Mouse (Mus musculus): ENCODE measurements at regions not wholly inside any gene's neighbourhood (a gene's known extent, or its start where the extent isn't known, plus 50 kb on each side); places are given as distances from the start of the nearest gene placed in this dataset.
"Not testable (repeated sequence)": the region's sequence is repeated elsewhere in the genome, so short reads cannot be mapped to it uniquely, and the experiment has no call there.

- not testable (repeated sequence) for DNase-seq (ENCODE audit: low read depth, low spot score)
Observed at GRCm38 (mm10) chr8:20495542-20495941, 119.2 kb upstream of the Gm21119 start.

DNA sequence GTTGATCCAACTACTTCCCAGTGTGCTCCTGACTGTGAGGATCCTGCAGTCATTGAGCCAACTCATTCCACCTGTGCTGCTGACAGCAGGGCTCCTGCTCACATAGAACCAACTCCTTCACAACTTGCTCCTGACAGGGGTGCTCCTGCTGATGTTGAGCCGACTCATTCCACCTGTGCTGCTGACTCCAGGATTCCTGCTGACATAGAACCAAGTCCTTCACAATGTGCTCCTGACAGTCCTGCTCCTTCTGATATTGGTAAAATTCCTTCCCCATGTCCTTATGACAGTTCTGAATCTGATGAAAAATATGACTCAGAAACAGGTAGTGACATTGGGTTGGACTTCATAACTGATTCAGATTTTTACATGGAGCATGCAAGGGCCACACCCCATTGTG lies 100.8 kb upstream of the Gm21119 start:
- not testable (repeated sequence) for DNase-seq (ENCODE audit: low read depth, low spot score)

- DNase-seq (ENCODE audit: low read depth, low spot score), result not testable (repeated sequence)
Observed at GRCm38 (mm10) chr8:20516324-20516830, 98.3 kb upstream of the Gm21119 start.

GRCm38 (mm10) chr8:20517551-20517950 lies 97.2 kb upstream of the Gm21119 start:
- DNase-seq (ENCODE audit: low read depth, low spot score), result not testable (repeated sequence)

- DNase-seq (ENCODE audit: low read depth, low spot score), result not testable (repeated sequence)
Observed at GRCm38 (mm10) chr8:20524539-20524938, 90.2 kb upstream of the Gm21119 start.

GRCm38 (mm10) chr8:20529048-20529447 lies 85.7 kb upstream of the Gm21119 start:
- not testable (repeated sequence) for DNase-seq (ENCODE audit: low read depth, low spot score)

GRCm38 (mm10) chr8:20539031-20539430 lies 75.7 kb upstream of the Gm21119 start:
- DNase-seq (ENCODE audit: low read depth, low spot score), result not testable (repeated sequence)

- DNase-seq (ENCODE audit: low read depth, low spot score), result not testable (repeated sequence)
Observed at GRCm38 (mm10) chr8:20544084-20544483, 70.6 kb upstream of the Gm21119 start.

- DNase-seq (ENCODE audit: low read depth, low spot score), result not testable (repeated sequence)
Observed at GRCm38 (mm10) chr8:20545347-20545746, 69.4 kb upstream of the Gm21119 start.

GRCm38 (mm10) chr8:20546401-20546800 lies 68.3 kb upstream of the Gm21119 start:
- DNase-seq (ENCODE audit: low read depth, low spot score), result not testable (repeated sequence)

- peak; percentile 56 for DNase-seq (ENCODE audit: low read depth, low spot score)
Observed at GRCm38 (mm10) chr8:20550054-20550778, 64.5 kb upstream of the Gm21119 start.

DNA sequence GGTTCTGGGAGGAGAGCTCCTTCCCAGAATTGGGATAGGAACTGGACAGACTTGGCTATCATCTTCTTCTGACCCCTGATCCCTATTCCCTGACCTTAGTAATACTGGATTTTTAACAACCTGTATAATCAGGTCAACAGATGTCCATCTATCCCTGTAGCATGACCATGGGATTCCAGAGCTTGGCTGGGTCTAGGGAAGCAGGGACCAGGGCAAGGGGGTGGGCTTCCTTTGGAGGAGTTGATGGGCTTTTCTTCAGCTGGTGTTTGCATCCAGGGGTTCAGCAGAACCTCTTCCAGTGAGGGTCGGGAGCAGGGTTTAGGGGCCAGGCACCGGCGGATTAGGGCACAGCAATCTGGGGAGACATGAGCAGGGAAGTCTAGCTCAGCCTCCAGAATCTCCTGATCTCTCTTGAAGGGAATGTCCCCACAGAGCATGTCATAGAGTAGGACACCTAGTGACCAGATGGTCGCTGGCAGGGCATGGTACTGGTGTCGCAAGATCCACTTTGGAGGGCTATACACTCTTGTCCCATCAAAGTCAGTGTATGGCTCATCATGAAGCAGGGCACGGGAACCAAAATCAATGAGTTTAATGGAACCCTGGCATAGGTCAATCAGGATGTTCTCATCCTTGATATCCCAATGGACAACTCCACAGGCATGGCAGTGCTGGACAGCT lies 58.1 kb upstream of the Gm21119 start:
- not testable (repeated sequence) for DNase-seq (ENCODE audit: low read depth, low spot score)

DNA sequence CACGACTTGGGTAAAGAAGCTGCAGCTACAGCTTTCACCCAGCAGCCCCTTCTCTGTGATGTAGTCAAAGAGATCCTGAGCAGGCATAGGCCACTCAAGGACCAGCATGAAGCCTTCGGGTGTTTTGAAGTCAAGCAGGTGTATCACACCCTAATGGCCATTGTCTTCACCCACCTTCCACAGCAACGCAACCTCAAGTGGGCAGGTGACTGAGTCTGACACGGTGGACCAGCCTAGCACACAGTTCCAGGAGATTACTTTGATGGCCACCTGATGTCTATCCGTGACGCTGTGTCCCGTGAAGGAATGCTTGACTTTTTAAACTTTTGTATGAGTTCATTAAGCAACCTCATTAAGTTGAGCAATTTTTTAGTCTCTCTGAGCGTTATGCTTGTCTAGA lies 57.5 kb upstream of the Gm21119 start:
- DNase-seq (ENCODE audit: low read depth, low spot score), result peak; percentile 0

- DNase-seq (ENCODE audit: low read depth, low spot score), result not testable (repeated sequence)
Observed at GRCm38 (mm10) chr8:20557609-20558008, 57.1 kb upstream of the Gm21119 start.

Measured in CD4-positive helper T cell, adult 2 months (primary cell).